Mouse (Mus musculus): ENCODE results near the gene Atp5d. TPM values are rescaled to one million over a fixed set of nuclear protein-coding genes. Genes with fewer than 3 reads are reported as not detected.
A peak's percentile ranks its signal among the peaks of the same experiment; 100 is the strongest.

Atp5d gene
- polyA plus RNA-seq, 1 experiment from 2014 or later, result 419 TPM

DNA sequence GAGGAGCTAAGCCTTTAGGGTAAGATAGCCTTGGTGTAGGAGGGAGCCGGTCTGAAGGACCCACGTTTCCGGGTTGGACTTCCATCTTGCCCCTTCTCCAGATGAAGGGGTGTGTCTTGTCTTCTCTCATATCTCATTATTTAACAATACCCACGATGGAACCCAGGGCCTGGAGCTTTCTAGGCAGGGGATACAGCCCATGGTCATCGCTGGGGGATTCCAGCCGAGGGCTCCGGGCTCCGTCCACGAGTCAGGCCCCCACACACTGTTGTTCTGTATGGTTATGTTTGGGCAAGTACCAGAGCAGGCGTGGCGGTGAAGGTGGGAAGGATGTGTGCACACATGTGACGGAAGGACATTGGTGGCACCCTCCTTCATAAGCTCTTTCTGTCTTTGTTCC, 5.7 kb downstream of the Atp5d start:
- Histone ChIP-seq H3K4me2 (no peak overlapping the region), H3K9ac (0 out of 2 replicates have a peak overlapping the region, but pooled peaks have one; percentile 91), H3K27me3 (replicated peaks) (peaks cover 9% of the 10 kb centered on the region), H3K36me3 (peaks cover 38% of the 10 kb centered on the region), H3K4me3 (no peak overlapping the region), H3K9me3 (replicated peaks) (no peaks in the 10 kb centered on the region), H3K27ac (peak overlapping the region; percentile 57; the same call in 1 of the 2 replicates), H3K4me1 (peaks cover 84% of the 10 kb centered on the region)
- 90% methylated on average over 12 of the region's 12 CpGs for WGBS (ENCODE audit: insufficient replicate concordance)
- ATAC-seq, result no peak

DNA sequence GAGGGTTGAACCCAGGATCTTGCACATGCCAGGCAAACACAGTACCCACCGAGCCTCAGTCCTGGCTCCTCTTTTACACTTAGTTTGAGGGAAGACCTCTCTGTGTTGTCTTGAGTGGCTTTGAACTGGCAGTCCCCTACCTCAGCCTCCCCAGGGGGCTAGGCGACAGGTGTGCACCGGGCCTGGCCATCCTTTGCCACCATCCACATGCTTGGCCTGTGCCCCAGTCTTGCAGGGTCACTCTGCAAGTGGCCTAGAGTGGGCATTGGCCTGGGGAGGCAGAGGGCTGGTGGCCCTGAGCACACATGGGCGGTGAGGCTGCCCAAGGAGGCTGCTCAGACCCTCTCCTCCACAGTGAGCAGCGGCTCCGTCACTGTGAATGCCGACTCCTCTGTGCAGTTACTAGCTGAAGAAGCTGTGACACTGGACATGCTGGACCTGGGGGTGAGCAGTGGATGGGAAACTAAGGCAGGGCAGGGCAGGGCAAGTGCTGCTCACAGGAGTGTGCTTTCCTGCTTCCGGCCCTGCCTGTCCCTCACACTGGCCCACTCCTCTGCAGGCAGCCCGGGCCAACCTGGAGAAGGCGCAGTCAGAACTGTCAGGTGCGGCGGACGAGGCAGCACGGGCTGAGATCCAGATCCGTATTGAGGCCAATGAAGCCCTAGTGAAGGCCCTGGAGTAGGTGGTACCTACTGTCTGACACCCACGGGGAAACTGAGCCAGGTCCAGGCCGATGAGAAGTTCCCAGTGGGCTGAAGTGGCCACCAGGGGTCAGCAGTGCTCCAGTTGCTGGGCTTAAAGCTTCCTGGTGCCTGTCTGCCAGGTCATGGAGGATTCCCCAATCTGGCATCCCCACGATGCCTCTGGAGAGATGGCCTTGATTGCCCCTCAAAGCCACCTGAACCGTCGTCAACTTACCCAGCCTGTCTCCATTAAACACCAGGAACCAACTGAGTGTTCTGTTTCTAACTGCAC, 6.7 kb downstream of the Atp5d start:
- Histone ChIP-seq H3K36me3 (peaks cover 43% of the 10 kb centered on the region), H3K27ac (peak overlapping the region; percentile 98), H3K9me3 (replicated peaks) (no peaks in the 10 kb centered on the region), H3K27me3 (replicated peaks) (no peaks in the 10 kb centered on the region; the same call in 1 of the 2 replicates), H3K4me3 (peak overlapping the region; percentile 5; the same call in 1 of the 2 replicates), H3K4me2 (peak overlapping the region; percentile 98), H3K4me1 (peaks cover 81% of the 10 kb centered on the region), H3K9ac (peak overlapping the region; percentile 91)
- no peak for ATAC-seq
- 78% methylated on average over 20 of the region's 20 CpGs for WGBS (ENCODE audit: insufficient replicate concordance)

DNA sequence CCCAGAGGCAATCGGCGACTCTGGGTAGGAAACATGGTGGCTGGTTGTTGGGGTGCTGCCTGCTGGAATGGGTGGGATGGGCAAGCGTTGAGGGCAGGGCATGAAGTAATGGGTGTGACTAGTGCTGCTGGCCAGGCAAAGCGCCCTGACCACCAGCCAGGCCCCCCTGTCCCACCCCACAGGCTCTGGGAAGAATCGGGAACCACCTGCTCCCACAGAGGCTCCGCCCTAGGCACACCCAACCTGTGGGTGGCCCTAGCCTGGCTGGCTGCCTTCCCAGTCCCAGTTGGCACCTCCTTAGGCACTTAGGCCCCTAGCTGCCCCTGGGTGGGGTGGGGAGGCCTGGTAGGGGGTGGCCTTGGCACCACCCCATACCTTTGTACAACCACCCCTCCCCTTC, 7.5 kb downstream of the Atp5d start:
- H3K36me3 ChIP-seq, result peaks cover 50% of the 10 kb centered on the region
- 68% methylated on average over 6 of the region's 6 CpGs for WGBS (ENCODE audit: insufficient replicate concordance)

DNA sequence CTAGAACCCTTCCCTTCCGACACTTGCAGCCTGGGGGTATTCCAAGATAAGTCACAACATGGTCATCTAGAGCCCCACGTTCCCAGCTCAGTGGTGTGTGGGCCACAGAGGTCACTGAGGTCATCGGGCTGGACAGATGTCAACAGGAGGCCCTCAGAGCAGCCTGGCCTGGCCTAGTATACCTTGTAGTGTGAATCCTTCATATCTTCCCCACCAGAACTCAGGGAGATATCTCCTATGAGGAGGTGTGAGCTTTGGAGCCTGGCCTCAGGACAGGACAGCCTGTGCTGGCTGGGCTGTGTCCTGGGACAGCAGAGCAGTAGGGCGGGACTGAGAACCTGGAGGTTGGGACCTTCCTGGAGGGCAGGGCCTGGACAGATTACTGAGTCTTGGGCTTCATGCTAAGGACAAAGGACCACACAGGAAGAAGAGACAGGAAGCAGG, 8.2 kb downstream of the Atp5d start:
- Histone ChIP-seq H3K4me2 (peak overlapping the region; percentile 98), H3K9me3 (replicated peaks) (no peaks in the 10 kb centered on the region), H3K4me3 (0 out of 2 replicates have a peak overlapping the region, but pooled peaks have one; percentile 85), H3K4me1 (peaks cover 82% of the 10 kb centered on the region), H3K9ac (peak overlapping the region; percentile 91), H3K36me3 (peaks cover 57% of the 10 kb centered on the region), H3K27ac (peak overlapping the region; percentile 98), H3K27me3 (replicated peaks) (no peaks in the 10 kb centered on the region)
- no peak for ATAC-seq
- WGBS (ENCODE audit: insufficient replicate concordance), result 61% methylated on average over 4 of the region's 4 CpGs

More for the DNA sequence above, 7.5 kb downstream of the Atp5d start:
- peak overlapping the region; percentile 91 for H3K9ac ChIP-seq
- peaks cover 81% of the 10 kb centered on the region for H3K4me1 ChIP-seq
- H3K4me2 ChIP-seq, result peak overlapping the region; percentile 98
- peak overlapping the region; percentile 5; the same call in 1 of the 2 replicates for H3K4me3 ChIP-seq
- no peaks in the 10 kb centered on the region for H3K27me3 ChIP-seq (replicated peaks)
- H3K27ac ChIP-seq, result peak overlapping the region; percentile 98
- no peaks in the 10 kb centered on the region for H3K9me3 ChIP-seq (replicated peaks)
- no peak for ATAC-seq

DNA sequence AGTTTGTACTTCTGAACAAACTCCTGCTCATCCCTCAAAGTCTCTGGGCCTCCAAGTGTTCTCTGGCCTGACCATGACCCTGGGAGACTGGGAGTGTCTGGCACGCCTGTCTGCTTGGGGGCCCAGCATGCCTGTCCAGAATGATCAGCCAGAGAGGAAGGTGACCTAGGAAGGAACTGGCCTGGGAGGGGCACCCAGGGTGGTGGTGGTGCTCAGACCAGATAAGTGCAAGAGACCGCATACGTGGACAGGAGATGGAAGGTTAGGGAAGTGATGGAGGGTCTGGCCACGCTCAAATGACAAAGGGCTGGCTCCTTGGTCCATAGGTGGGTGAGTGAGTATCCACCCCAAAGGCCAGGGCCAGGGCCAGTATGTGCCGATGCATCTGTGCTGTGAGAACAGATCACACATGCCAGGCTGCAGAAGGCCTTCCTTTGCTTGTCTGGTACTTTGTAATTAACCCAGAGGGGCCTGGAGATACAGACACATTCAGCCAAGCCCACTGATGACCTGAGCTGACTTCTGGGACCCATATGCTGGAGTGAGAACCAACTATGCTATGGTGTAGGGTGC, 8.8 kb downstream of the Atp5d start:
- ATAC-seq, result no peak
- Histone ChIP-seq H3K27me3 (replicated peaks) (no peaks in the 10 kb centered on the region), H3K4me3 (peak overlapping the region; percentile 85), H3K9me3 (replicated peaks) (no peaks in the 10 kb centered on the region), H3K4me1 (peaks cover 85% of the 10 kb centered on the region), H3K4me2 (peak overlapping the region; percentile 98), H3K27ac (peak overlapping the region; percentile 98), H3K36me3 (peaks cover 64% of the 10 kb centered on the region), H3K9ac (peak overlapping the region; percentile 91)
- 23% methylated on average over 5 of the region's 5 CpGs for WGBS (ENCODE audit: insufficient replicate concordance)

DNA sequence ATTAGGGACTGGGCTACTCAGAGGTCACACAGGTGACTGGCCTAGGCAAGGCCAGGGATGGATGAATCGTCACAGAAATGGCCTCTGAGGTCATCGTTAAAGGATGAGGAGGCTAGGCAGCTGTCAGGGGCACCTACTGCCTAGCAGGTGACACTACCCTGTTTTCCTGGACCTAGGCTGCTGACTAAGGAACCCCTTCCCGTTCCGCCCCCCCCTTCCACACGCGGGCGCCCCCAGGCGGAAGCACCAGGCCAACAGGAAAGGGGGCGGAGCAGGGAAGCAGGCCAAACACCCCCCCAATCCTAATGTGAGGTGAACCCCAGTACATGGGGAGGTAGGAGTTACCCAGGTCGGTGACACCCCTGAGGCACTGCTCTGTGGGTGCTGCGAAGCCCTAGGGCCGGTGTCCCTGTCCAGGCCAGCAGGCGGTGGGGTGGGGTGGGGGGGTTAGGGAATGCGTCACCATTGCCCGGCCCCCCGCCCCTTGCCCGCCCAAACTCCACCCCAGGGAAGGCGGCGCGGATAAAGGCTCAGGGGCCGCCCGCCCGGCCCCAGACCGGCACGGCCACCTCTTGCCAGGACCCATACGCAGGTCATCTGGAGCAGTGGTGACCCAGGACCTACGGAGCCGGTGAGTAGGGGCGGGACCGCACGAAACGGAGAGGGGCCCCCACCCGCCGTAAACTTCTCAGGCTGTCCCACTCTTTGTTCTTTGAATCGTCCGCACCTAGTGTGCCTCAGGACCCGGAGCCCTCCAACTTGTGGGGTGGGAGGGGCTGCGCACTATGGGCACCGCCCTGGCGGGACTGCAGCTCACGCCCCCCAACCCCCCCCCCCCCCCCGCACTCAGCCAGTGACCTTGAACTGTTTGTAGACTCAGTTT, 9.5 kb downstream of the Atp5d start, which contains the start of gene Midn:
Gene Midn, plus strand, starts transcription at position 554 of the 883 bp plus-strand sequence.
- peaks cover 71% of the 10 kb centered on the region for H3K36me3 ChIP-seq
- H3K9me3 ChIP-seq (replicated peaks), result no peaks in the 10 kb centered on the region
- peak within 1 kb of the TSS; percentile 98 for H3K4me2 ChIP-seq
- H3K9ac ChIP-seq, result peak within 1 kb of the TSS; percentile 91
- H3K27ac ChIP-seq, result peak within 1 kb of the TSS; percentile 98
- peaks cover 87% of the 10 kb centered on the region for H3K4me1 ChIP-seq
- H3K4me3 ChIP-seq, result peak within 1 kb of the TSS; percentile 85
- ATAC-seq, result peak; percentile 42
- WGBS (ENCODE audit: insufficient replicate concordance), result 1% methylated on average over 39 of the region's 42 CpGs
- H3K27me3 ChIP-seq (replicated peaks), result no peaks in the 10 kb centered on the region

DNA sequence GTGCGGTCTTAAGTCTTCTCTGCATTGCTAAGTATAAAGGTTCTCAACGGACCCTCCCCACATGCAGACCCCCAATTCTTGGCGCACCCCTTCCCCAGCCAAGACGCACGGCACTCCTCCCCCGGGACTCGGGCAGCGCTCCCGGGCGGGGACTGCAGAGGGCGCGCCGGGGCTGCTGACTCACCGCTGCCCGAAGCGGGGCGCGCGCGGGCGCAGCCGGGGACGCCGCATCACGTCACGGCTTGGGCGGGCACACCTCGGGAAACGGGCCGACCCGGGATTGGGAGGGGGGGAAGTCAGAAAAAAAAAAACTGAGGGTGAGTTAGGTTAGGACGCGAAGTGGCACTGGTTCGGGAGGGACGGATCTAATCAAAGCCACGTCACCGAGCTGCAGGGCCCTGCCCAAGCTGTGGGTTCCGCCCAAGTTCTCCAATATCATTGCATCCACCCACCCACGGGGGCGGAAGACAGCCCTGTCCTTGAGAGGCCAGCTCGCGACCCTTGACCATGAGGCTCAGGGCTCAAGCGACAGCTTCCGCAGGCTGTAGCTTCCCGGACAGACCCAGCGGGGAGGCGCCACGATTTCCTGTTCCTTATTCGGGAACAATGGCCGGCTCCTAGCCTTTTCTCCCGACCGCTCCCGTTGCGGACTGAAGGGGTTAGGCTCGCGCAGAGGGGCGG, 10.3 kb downstream of the Atp5d start:
- no peaks in the 10 kb centered on the region for H3K27me3 ChIP-seq (replicated peaks)
- H3K36me3 ChIP-seq, result peaks cover 73% of the 10 kb centered on the region
- H3K9me3 ChIP-seq (replicated peaks), result no peaks in the 10 kb centered on the region
- peak overlapping the region; percentile 85 for H3K4me3 ChIP-seq
- H3K4me1 ChIP-seq, result peaks cover 87% of the 10 kb centered on the region
- H3K27ac ChIP-seq, result peak overlapping the region; percentile 98
- under 1% methylated on average over 51 of the region's 57 CpGs for WGBS (ENCODE audit: insufficient replicate concordance)
- H3K4me2 ChIP-seq, result peak overlapping the region; percentile 98
- peak; percentile 62 for ATAC-seq
- peak overlapping the region; percentile 91 for H3K9ac ChIP-seq

DNA sequence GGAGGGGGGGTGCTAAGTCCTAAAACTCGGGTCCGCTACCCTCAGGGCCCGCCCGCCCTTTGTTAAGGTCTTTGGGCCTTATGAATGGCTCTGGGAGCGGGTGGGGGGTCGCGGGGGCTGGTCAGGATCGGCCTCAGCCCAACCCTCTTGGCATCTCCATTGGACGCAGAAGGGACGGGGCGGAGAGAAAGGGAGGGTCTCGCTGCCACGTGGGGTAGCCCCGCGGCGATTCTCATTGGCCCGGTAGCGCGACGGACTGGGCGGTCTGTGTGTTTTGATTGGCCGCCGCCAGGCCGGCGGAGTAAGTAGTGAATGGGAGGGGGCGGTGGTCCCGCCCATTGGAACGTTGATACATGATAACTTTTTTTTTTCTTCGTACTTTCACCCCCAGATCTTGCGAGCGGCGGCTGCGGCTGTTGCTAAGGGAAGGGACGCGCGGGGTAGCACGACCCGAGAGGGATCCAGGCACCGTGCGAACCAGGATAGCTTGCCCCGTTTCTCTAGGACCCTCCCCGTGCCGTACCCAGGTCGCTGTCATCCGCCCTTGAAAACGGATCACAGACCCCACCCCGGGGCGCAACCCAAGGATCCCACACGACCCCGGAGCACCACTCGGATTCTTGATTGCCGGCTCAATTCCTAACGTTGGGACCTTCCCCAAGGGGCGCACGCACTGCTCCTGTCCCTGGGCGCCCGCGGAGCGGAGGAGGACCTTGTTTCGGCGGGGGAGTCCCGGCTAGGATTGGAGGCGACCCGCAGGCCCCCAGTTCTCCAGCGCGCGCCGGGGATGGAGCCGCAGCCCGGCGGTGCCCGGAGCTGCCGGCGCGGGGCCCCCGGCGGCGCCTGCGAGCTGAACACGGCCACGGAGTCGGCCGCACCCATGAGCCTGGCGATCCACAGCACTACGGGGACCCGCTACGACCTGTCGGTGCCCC, 11.1 kb downstream of the Atp5d start:
- Histone ChIP-seq H3K9ac (peak overlapping the region; percentile 91), H3K27me3 (replicated peaks) (no peaks in the 10 kb centered on the region), H3K4me3 (peak overlapping the region; percentile 85), H3K9me3 (replicated peaks) (no peaks in the 10 kb centered on the region), H3K4me1 (peaks cover 87% of the 10 kb centered on the region), H3K27ac (peak overlapping the region; percentile 98), H3K36me3 (peaks cover 73% of the 10 kb centered on the region), H3K4me2 (peak overlapping the region; percentile 98)
- ATAC-seq, result peak; percentile 75
- under 1% methylated on average over 88 of the region's 88 CpGs for whole genome bisulfite sequencing (ENCODE audit: insufficient replicate concordance)

DNA sequence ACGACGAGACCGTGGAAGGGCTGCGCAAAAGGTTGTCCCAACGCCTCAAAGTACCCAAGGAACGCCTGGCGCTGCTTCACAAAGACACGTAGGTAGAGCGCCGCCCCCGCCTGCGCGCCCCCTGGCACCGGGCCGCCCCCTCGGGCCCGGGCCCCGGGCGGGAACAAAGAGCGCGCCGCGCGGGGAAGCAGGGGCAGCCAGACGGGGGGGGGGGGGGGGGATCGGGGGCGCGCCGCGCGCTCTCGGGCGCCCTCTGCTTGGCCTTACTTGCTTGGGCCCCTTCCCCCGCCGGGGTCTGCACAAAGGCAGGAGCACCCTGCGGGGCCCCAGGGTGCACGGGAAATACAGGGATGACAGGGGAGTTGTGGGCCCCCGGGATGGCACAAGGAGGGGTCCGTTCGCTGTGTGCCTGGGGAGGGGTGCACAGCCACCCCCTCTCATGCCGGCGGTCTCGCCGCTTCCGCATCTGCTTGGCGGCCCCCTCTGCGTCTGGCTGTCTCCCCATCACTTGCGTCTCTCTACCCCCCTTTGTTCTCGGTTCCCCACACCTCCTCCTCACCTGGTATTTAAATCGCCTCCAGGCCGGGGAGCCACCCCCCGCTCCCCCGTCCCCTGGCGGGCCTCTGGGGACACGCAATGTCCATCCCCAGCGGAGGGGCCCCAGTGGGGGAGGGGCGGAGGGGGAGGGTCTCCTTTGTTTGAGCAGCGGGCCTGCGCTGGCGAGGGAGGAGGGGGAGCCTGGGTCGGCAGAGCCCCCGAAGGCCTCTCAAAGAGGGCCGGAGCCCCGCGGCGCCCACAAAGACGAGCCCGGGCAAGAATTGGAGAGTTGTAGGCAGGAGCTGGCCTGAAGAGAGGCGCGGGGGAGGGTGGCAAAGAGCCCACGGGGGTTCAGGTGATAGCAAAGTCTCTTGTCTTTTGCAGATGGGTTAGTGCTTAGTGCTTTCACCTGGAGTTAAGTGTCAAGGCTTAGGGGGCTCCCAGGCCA, 12.1 kb downstream of the Atp5d start:
- Histone ChIP-seq H3K9ac (peak overlapping the region; percentile 91), H3K36me3 (peaks cover 73% of the 10 kb centered on the region), H3K27me3 (replicated peaks) (no peaks in the 10 kb centered on the region), H3K27ac (peak overlapping the region; percentile 98), H3K4me1 (peaks cover 87% of the 10 kb centered on the region), H3K4me2 (peak overlapping the region; percentile 98), H3K4me3 (peak overlapping the region; percentile 85), H3K9me3 (replicated peaks) (no peaks in the 10 kb centered on the region)
- ATAC-seq, result no peak
- under 1% methylated on average over 61 of the region's 71 CpGs for WGBS (ENCODE audit: insufficient replicate concordance)

Measured in liver, embryonic 12.5 days (tissue).